Mouse (Mus musculus): ENCODE measurements around the gene Agbl2.

- no peak for TF ChIP-seq CTCF (IDR thresholded peaks at IDR 0.05; ENCODE audit: control insufficient read depth, insufficient read depth, insufficient read length)
- no peak for TF ChIP-seq MYOG (IDR thresholded peaks at IDR 0.05; ENCODE audit: control insufficient read depth, extremely low read depth, insufficient read length)
- no peak for TF ChIP-seq FOSL1 (IDR thresholded peaks at IDR 0.05; ENCODE audit: insufficient read depth, low read length, poor library complexity, severe bottlenecking)
- TF ChIP-seq USF1 (IDR thresholded peaks at IDR 0.05; ENCODE audit: low read depth) = no peak
These were observed 41.3 kb downstream of the Agbl2 start for GRCm38 (mm10) chr2:90823781-90824180.
